Mouse (Mus musculus) A20 (cell line): ENCODE data around the gene Olfr633.
"Not testable (repeated sequence)": the region's sequence is repeated elsewhere in the genome, so short reads cannot be mapped to it uniquely, and the experiment has no call there.

ENCODE experiments used
- DNase-seq: peaks from one replicate; pipeline ENCODE4 v3.0.0-alpha.2; 2011; ENCODE audit warnings: low read depth, low spot score

Gene Olfr633

DNA sequence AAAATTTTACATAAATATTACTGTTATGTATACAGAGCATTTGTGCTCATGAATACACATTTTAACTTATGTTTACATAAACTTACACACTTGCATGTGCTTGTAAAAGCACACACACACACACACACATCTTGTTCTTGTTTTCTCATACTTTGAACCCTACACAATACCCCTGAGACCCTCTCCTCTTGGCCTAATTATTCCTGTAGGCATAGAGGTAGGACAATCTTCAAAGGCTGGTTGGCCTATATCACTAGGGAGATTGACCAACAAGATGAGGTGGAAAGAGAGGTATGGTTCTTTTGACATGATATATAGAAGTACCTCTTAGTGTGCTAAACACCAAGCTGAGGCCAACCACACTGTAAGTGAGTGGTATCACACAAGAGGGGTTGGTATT, at the start of gene Olfr633:
Olfr633 (plus strand) TSS at position 301 of the 400 bp plus-strand sequence.
- no peak for DNase-seq

DNA sequence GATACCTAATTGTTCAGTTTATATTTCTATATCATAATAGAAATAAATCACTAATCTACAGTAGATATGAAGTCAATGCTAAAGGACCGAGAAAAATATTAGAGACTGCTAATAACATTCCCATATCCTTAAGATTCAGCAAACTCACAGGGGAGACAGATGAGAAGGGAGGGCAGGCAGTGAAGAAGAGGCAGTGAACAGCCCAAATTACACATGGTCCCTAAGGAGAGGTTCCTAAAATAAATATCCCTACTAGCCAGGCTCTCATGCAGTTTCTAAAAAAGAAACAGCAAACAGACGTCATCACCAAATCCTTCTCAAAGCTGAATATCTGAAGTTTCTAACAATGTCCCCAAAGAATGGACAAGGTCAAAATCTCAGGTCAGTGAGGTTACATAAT, 41.0 kb upstream of the Olfr633 start, which contains the start of gene Olfr65:
Olfr65 (plus strand) TSS at position 301 of the 400 bp plus-strand sequence.
- DNase-seq = no peak

DNA sequence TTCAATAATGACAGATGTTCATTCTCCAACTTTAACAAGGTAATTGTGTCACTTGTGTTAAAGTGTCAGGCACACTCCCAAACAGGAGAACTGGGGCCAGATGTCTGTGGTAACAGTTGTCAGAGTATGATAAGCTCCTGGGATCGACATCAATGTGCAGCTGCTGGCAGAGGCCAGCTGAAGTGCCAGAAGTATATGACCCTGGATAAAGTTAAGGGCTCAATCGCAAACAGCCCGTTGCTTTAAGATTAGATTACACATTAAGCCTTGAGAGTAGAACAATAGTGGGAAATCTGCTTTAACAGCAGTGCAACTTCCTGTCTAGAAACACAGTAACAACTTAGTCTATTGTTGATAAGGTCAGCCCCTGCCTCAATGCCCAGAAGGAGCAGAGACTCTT, 34.2 kb upstream of the Olfr633 start:
- no peak for DNase-seq

DNA sequence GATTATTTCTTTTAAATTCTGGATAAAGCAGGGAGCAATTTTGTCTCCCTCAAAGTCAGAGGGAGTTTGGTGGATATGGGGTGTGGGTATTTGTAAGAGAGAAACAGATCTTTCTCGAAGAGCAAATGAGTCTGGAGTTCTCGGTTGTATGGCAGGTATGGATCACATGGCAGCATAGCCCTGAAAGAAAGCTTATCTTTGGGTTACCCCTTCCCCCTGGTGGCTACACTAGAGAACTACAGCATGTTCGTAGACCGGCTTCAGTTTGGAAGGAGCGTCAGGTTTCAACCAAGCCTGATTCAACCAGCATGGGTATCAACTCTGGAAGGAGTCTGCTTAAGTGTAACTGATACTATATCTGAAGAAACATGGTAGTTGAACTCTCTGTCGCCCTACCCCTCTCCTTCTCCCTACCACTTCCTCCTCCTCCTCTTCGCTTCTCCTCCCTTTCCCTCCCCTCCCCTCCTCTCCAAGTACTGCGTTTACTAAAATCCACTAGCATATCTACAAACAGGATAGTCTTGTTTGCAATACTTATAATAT, 31.2 kb upstream of the Olfr633 start:
- peak; percentile 24 for DNase-seq

DNA sequence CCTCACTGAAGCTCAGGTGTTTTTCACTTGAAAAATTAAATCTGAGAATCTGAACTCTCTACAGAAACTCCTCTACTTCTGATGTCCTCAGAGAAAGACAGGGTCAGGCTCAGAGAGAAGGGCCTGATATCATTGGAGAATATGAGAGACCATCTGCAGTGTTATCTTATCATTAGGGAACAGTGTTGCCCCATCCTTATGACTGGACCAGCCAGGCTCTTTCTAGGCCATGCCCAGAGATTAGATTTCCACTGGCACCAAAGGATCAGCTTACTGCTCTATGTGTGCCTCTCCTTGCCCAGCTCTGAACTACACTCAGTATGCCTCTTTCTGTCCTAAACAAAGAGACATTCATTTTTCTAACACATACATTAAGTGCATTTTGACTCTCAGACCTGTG, 28.9 kb upstream of the Olfr633 start:
- no peak for DNase-seq

DNA sequence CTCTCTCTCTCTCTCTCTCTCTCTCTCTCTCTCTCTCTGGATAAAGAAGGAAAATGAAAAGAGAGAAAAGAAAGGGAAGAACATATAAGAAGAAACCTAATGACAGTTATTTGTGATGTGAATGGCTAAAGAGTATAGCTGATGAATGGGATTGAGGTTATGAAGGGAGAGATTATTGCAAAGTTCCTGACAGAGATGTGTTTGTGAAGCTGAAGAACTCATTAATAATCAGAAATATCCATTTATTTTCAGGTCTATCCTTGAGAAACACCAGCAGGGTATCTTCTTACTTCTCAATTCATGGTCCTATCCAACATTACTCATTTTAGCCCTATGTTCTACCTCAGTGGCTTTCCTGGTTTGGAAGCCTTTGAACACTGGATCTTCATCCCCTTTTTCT, 15.7 kb upstream of the Olfr633 start, which contains the start of gene Olfr631:
Olfr631 (plus strand) TSS at position 301 of the 400 bp plus-strand sequence.
- no peak for DNase-seq

DNA sequence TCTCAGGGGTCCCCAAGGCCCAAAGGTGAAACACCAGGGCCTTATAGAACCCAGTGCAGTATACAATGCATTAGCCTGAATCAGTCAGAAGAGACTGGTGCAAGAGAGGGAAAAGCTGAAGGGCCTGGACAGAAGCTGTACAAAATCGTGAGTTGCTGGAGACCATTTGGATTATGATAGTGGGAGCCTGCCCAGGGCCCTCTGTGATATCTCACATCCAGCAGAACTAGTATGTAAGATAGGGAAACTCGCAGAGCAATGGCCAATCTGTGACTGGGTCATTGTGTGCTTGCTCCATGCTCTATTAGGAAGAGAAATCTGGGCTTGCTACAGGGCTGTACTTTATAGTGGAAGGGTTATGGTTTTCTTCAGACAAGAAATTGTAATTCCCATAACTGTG, 10.0 kb upstream of the Olfr633 start, which contains the start of gene Olfr632:
Olfr632 (plus strand) TSS at position 84 of the 400 bp plus-strand sequence.
- DNase-seq = no peak

DNA sequence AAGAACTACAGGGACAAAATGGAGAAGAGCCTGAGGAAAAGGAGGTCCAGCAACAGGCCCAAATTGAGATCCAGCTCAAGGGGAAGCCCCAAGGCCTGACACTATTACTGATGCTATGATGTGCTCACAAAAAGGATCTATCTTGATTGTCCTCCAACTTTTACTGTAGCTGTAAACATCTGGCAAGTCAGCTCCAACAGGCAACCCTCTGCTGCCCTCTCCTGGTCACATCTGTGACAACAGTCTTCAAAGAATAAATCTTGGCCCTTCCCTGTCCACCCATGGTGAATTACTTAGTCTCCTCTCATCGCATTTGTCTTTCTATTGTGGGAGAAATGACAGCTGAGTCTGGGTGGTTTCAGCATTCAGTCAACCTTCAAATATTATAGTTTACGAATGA, 1.5 kb upstream of the Olfr633 start:
- peak; percentile 64 for DNase-seq

DNA sequence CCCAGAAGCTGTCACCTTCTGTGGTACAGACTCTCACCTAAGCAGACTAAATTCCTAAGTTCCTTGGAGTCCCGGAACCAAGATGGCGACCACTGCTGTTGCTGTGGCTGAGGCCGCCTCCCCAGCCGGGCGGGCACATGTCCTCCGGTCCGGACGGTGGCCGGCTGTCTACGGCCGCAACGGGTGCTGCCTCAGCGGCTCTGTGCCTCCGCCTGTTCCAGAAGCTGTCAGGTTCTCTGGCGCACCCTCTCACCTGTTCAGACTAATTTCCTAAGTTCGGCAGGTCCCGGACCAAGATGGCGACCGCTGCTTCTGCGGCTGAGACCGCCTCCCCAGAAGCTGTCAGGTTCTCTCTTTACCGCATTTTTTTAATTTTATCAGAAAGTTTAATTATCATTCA, 22.6 kb downstream of the Olfr633 start:
- not testable (repeated sequence) for DNase-seq

DNA sequence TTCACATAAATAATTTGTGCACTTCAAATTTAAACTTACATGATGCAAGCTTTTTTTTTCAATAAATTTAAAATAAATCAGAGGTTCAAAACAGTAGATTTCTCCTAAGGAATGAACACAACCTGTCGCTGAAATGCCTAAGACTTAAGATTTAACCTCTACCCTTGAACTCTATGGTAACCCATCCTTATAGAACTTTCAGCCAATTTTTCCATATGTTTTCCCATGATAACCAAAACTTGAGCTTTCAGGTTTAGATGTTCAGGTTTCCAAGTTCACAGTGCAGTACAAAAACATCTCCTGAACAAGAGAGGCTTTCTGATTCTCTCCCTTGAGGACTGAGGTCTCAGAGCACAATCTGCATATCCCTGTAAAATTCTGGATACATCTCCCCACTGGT, 26.6 kb downstream of the Olfr633 start, which contains the start of gene Olfr635:
Olfr635 (plus strand) TSS at position 301 of the 400 bp plus-strand sequence.
- DNase-seq = no peak

DNA sequence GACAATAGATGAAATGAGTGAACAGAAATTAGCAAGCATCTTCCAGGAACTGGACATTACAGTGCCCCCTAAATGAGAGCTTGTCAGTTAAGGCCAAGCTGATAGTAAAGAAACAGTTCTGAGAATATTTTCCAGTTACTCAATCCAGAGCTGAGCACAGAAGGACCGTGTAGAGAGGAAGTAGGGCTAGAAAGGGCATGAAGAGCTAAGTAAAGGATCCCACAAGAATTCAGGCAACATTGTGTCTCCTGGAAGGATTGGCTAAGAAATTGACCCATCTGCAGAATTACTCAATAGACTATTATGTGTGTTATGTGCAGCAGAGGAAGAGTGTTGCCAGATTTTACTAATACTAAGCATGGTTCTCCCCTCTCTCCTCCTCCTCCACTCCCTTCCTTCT, 27.5 kb downstream of the Olfr633 start:
- no peak for DNase-seq

DNA sequence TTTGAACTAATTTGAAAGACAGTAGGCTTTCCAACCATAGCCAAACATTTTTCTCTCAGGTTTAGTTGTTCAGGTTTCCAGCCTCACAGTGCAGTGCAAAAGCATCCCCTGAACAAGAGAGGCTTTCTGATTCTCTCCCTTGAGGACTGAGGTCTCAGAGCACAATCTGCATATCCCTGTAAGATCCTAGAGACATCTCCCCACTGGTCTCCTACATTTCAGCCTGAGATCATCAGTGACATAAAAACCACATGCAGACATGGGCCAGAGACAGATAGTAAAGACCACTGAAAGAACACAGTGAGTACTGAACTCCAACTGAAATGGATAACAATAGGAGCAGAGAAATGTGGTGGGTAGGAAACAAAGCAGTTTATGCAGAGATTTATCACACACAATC, 54.2 kb downstream of the Olfr633 start, which contains the start of gene Olfr638:
Olfr638 (plus strand) TSS at position 301 of the 400 bp plus-strand sequence.
- no peak for DNase-seq
